Mouse (Mus musculus) C2C12 (cell line): ENCODE data around the gene Drd4.
"Not testable (repeated sequence)": the region's sequence is repeated elsewhere in the genome, so short reads cannot be mapped to it uniquely, and the experiment has no call there.

Source experiments
- CTCF ChIP-seq: IDR thresholded peaks from one replicate; pipeline ENCODE4 v1.5.1; 2011; ENCODE audit not compliant: control insufficient read depth, insufficient read depth, insufficient read length
- FOSL1 ChIP-seq: IDR thresholded peaks from one replicate; pipeline ENCODE4 v1.8.0; 2011; ENCODE audit warnings: mild to moderate bottlenecking, low read length; ENCODE audit not compliant: poor library complexity, insufficient read depth, severe bottlenecking
- MAX ChIP-seq: IDR thresholded peaks from one replicate; pipeline ENCODE4 v1.6.1; 2011; ENCODE audit warnings: mild to moderate bottlenecking, control low read depth
- MYOG ChIP-seq: IDR thresholded peaks from one replicate; pipeline ENCODE4 v1.6.1; 2011; ENCODE audit not compliant: control insufficient read depth, insufficient read length; ENCODE audit errors: extremely low read depth

DNA sequence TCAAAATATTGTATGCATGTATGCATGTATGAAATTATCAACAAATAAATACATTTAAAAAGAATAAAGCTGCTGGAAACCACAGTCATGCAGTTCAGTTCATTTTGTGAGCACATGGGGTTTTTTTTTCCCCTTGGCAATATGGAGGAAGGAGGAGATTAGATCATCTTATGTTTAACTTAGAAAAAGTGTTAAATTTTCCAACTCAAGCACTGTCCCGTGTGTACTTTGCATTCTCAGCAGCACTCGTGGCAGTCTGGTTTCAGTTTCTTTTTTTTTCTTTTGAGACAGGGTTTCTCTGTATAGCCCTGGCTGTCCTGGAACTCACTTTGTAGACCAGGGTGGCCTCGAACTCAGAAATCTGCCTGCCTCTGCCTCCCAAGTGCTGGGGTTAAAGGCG is 41.3 kb upstream of the Drd4 start:
- not testable (repeated sequence) for TF ChIP-seq CTCF, MAX, FOSL1, MYOG
